Mouse (Mus musculus) liver, embryonic 13.5 days (tissue): ENCODE measurements around the gene Prm1. TPM values are rescaled to one million over a fixed set of nuclear protein-coding genes. Genes with fewer than 3 reads are reported as not detected.

Experiments
- ATAC-seq: fragments of 200-750 bp; cut with Nextera tagmentation; 2 replicates; pipeline ENCODE4 v1.8.0; 2017; ENCODE audit warnings: low read depth, mild to moderate bottlenecking, moderate number of reproducible peaks, moderate library complexity
- DNase-seq: peaks from one replicate; pipeline ENCODE4 v3.0.0; 2022
- H3K27ac ChIP-seq: fragments of 300-500 bp; sonication (generic); 2 replicates; pipeline ENCODE4 v1.5.1; 2015; ENCODE audit warnings: moderate library complexity, mild to moderate bottlenecking, inconsistent platforms
- H3K27me3 ChIP-seq: fragments of 300-500 bp; sonication (generic); 2 replicates; pipeline ENCODE4 v1.6.1; 2015; ENCODE audit warnings: mild to moderate bottlenecking, inconsistent platforms
- H3K36me3 ChIP-seq: fragments of 300-500 bp; sonication (generic); 2 replicates; pipeline ENCODE4 v1.6.1; 2015; ENCODE audit warnings: mild to moderate bottlenecking, inconsistent platforms
- H3K4me1 ChIP-seq: fragments of 300-500 bp; sonication (generic); replicated peaks from 2 replicates; pipeline ENCODE4 v1.6.1; 2015; ENCODE audit warnings: inconsistent platforms
- H3K4me2 ChIP-seq: fragments of 300-500 bp; sonication (generic); 2 replicates; pipeline ENCODE4 v1.6.1; 2015; ENCODE audit warnings: inconsistent platforms, mild to moderate bottlenecking, moderate library complexity
- H3K4me3 ChIP-seq: fragments of 300-500 bp; sonication (generic); replicated peaks from 2 replicates; pipeline ENCODE4 v1.5.1; 2015; ENCODE audit warnings: mild to moderate bottlenecking, inconsistent platforms
- H3K9ac ChIP-seq: fragments of 300-500 bp; sonication (generic); 2 replicates; pipeline ENCODE4 v1.6.1; 2015; ENCODE audit warnings: mild to moderate bottlenecking, inconsistent platforms
- H3K9me3 ChIP-seq: fragments of 300-500 bp; sonication (generic); replicated peaks from 2 replicates; pipeline ENCODE4 v1.6.1; 2016; ENCODE audit warnings: inconsistent platforms
- WGBS: fragments of 180-500 bp; shearing (Covaris S2); methylation state at CpG from one replicate; pipeline ENCODE4 v1.1.7; 2015; ENCODE audit not compliant: insufficient replicate concordance; 5-methylcytosine and 5-hydroxymethylcytosine counted together
- polyA plus RNA-seq: library from polyadenylated mRNA; unstranded; fragments of >200 nt; fragmentation: Nextera tagmentation; extraction: Ambion mirVana; gene quantifications from 2 replicates; pipeline ENCODE4 v1.2.1, GENCODE M21; 2015

Prm1 gene
- polyA plus RNA-seq, 1 experiment from 2014 or later = not detected

- Histone ChIP-seq H3K4me3 (no peak overlapping the region), H3K27me3 (peaks cover 44% of the 10 kb centered on the region), H3K27ac (no peak overlapping the region), H3K4me1 (peaks cover 41% of the 10 kb centered on the region), H3K4me2 (no peak overlapping the region), H3K9me3 (no peaks in the 10 kb centered on the region), H3K36me3 (no peaks in the 10 kb centered on the region), H3K9ac (no peak overlapping the region)
- 70% methylated on average over 7 of the region's 7 CpGs for WGBS
- ATAC-seq = no peak
- DNase-seq = no peak
These were observed 18.0 kb downstream of the Prm1 start for GRCm38 (mm10) chr16:10787548-10788058.

GRCm38 (mm10) chr16:10786782-10787547, 18.7 kb downstream of the Prm1 start:
- WGBS = 55% methylated on average over 4 of the region's 4 CpGs
- Histone ChIP-seq H3K9ac (no peak overlapping the region), H3K4me3 (peak overlapping the region; percentile 89; the same call in 1 of the 2 replicates), H3K36me3 (no peaks in the 10 kb centered on the region), H3K9me3 (no peaks in the 10 kb centered on the region), H3K4me1 (peaks cover 41% of the 10 kb centered on the region), H3K27me3 (peaks cover 48% of the 10 kb centered on the region), H3K4me2 (peak overlapping the region; percentile 99), H3K27ac (no peak overlapping the region)
- DNase-seq (no peak), ATAC-seq (no peak)

- peak overlapping the region; percentile 78 for H3K9ac ChIP-seq
- H3K27me3 ChIP-seq = peaks cover 48% of the 10 kb centered on the region
- H3K36me3 ChIP-seq = no peaks in the 10 kb centered on the region
- WGBS = 2% methylated on average over 9 of the region's 9 CpGs
- peaks cover 41% of the 10 kb centered on the region for H3K4me1 ChIP-seq
- DNase-seq (peak; percentile 68), ATAC-seq (peak; percentile 46; the same call in 1 of the 2 replicates)
- peak overlapping the region; percentile 89 for H3K4me3 ChIP-seq
- H3K4me2 ChIP-seq = peak overlapping the region; percentile 99
- peak overlapping the region; percentile 86 for H3K27ac ChIP-seq
- no peaks in the 10 kb centered on the region for H3K9me3 ChIP-seq
These were observed 19.4 kb downstream of the Prm1 start for GRCm38 (mm10) chr16:10786288-10786687.

GRCm38 (mm10) chr16:10785371-10786231, 20.0 kb downstream of the Prm1 start, which contains the start of gene Socs1:
Gene Socs1 (minus strand): TSS chr16:10785536.
- Histone ChIP-seq H3K27me3 (peaks cover 47% of the 10 kb centered on the region), H3K4me3 (peak within 1 kb of the TSS; percentile 89)

GRCm38 (mm10) chr16:10784793-10785370, 20.8 kb downstream of the Prm1 start:
- Histone ChIP-seq H3K27me3 (peaks cover 47% of the 10 kb centered on the region), H3K36me3 (no peaks in the 10 kb centered on the region), H3K4me3 (peak overlapping the region; percentile 89), H3K4me2 (peak overlapping the region; percentile 99), H3K27ac (peak overlapping the region; percentile 86), H3K9me3 (no peaks in the 10 kb centered on the region), H3K4me1 (peaks cover 41% of the 10 kb centered on the region), H3K9ac (peak overlapping the region; percentile 78)
- WGBS = under 1% methylated on average over 47 of the region's 55 CpGs
- DNase-seq (peak; percentile 76), ATAC-seq (peak; percentile 71)

More at GRCm38 (mm10) chr16:10785371-10786231, 20.0 kb downstream of the Prm1 start, which contains the start of gene Socs1:
- peak; percentile 69 for DNase-seq
- Histone ChIP-seq H3K9me3 (no peaks in the 10 kb centered on the region), H3K9ac (peak within 1 kb of the TSS; percentile 78), H3K4me2 (peak within 1 kb of the TSS; percentile 99), H3K36me3 (no peaks in the 10 kb centered on the region), H3K4me1 (peaks cover 41% of the 10 kb centered on the region), H3K27ac (peak within 1 kb of the TSS; percentile 86)
- under 1% methylated on average over 56 of the region's 59 CpGs for WGBS
- peak; percentile 76 for ATAC-seq

GRCm38 (mm10) chr16:10783883-10784792, 21.5 kb downstream of the Prm1 start:
- H3K4me1 ChIP-seq = peaks cover 41% of the 10 kb centered on the region
- H3K9me3 ChIP-seq = no peaks in the 10 kb centered on the region
- peak overlapping the region; percentile 89 for H3K4me3 ChIP-seq
- 3% methylated on average over 81 of the region's 81 CpGs for WGBS
- no peaks in the 10 kb centered on the region for H3K36me3 ChIP-seq
- ATAC-seq (no peak), DNase-seq (no peak)
- peaks cover 47% of the 10 kb centered on the region for H3K27me3 ChIP-seq
- H3K4me2 ChIP-seq = peak overlapping the region; percentile 99
- H3K27ac ChIP-seq = no peak overlapping the region; the same call in 1 of the 2 replicates
- H3K9ac ChIP-seq = peak overlapping the region; percentile 78

GRCm38 (mm10) chr16:10783451-10783850, 22.2 kb downstream of the Prm1 start:
- H3K4me2 ChIP-seq = peak overlapping the region; percentile 99
- DNase-seq (no peak), ATAC-seq (no peak)
- H3K9ac ChIP-seq = no peak overlapping the region
- H3K27ac ChIP-seq = no peak overlapping the region
- H3K4me1 ChIP-seq = peaks cover 41% of the 10 kb centered on the region
- H3K36me3 ChIP-seq = no peaks in the 10 kb centered on the region
- H3K27me3 ChIP-seq = peaks cover 45% of the 10 kb centered on the region
- no peaks in the 10 kb centered on the region for H3K9me3 ChIP-seq
- 35% methylated on average over 8 of the region's 8 CpGs for WGBS
- no peak overlapping the region for H3K4me3 ChIP-seq

GRCm38 (mm10) chr16:10783152-10783434, 22.5 kb downstream of the Prm1 start:
- Histone ChIP-seq H3K9ac (no peak overlapping the region), H3K27ac (no peak overlapping the region), H3K4me2 (peak overlapping the region; percentile 24), H3K36me3 (no peaks in the 10 kb centered on the region), H3K4me1 (peaks cover 41% of the 10 kb centered on the region), H3K4me3 (no peak overlapping the region), H3K9me3 (no peaks in the 10 kb centered on the region), H3K27me3 (peaks cover 42% of the 10 kb centered on the region)
- DNase-seq (no peak), ATAC-seq (no peak)
- WGBS = 4% methylated on average over 1 of the region's 1 CpGs

GRCm38 (mm10) chr16:10782377-10783151, 23.1 kb downstream of the Prm1 start:
- Histone ChIP-seq H3K27me3 (peaks cover 41% of the 10 kb centered on the region), H3K4me2 (peak overlapping the region; percentile 24), H3K36me3 (no peaks in the 10 kb centered on the region), H3K9me3 (no peaks in the 10 kb centered on the region), H3K9ac (no peak overlapping the region), H3K4me3 (no peak overlapping the region), H3K4me1 (peaks cover 41% of the 10 kb centered on the region), H3K27ac (no peak overlapping the region)
- WGBS = 36% methylated on average over 6 of the region's 6 CpGs
- ATAC-seq (no peak), DNase-seq (no peak)
